Mouse (Mus musculus) liver, embryonic 15.5 days (tissue): Measurements from ENCODE around the gene Acot10. TPM values are rescaled to one million over a fixed set of nuclear protein-coding genes. Genes with fewer than 3 reads are reported as not detected.

Source experiments
- polyA plus RNA-seq: library from polyadenylated mRNA; unstranded; fragments of >200 nt; fragmentation: Nextera tagmentation; extraction: Ambion mirVana; gene quantifications from 2 replicates; pipeline ENCODE4 v1.2.1, GENCODE M21; 2015

Acot10 gene
- polyA plus RNA-seq, 1 experiment from 2014 or later = not detected

Other genes with a start within 250 kb of the Acot10 start
- 0.02 TPM in 1 of 2 replicates, not detected in the other for gene Cdh12, start 217.5 kb downstream of the Acot10 start, polyA plus RNA-seq